Mouse (Mus musculus): ENCODE measurements around the gene Tnks2.

GRCm38 (mm10) chr19:36896791-36897569, 62.9 kb downstream of the Tnks2 start:
- TF ChIP-seq POLR2A (IDR thresholded peaks at IDR 0.05; ENCODE audit: control insufficient read depth, low read depth, low read length) (no peak), CTCF (IDR thresholded peaks at IDR 0.05; ENCODE audit: control insufficient read depth, insufficient read depth, insufficient replicate concordance, low read depth, low read length) (no peak)

Data from testis, adult 2 months (tissue).